Mouse (Mus musculus) MEL (cell line): ENCODE measurements at regions not wholly inside any gene's neighbourhood (a gene's known extent, or its start where the extent isn't known, plus 50 kb on each side); places are given as distances from the start of the nearest gene placed in this dataset.

Experiments
- DNase-seq: peaks from one replicate; pipeline ENCODE4 v3.0.0; 2011; ENCODE audit warnings: low read depth, low spot score
- H3K27ac ChIP-seq: 2 replicates; pipeline ENCODE4 v1.5.1; 2012; ENCODE audit warnings: low read depth, mild to moderate bottlenecking, control low read depth, low read length, moderate library complexity; ENCODE audit not compliant: control insufficient read depth
- H3K27me3 ChIP-seq, 2 experiments: fragments of 150-350 bp in 1 of 2; sonication (generic) in 1 of 2; 2 replicates each; pipeline ENCODE4 v1.6.1; 2012; ENCODE audit warnings: low read length in 2 of 2, mild to moderate bottlenecking in 2 of 2, improper control_type of control experiment in 1 of 2, moderate library complexity in 1 of 2; ENCODE audit not compliant: insufficient read depth in 2 of 2, control insufficient read depth in 1 of 2
- H3K36me3 ChIP-seq, 2 experiments: 2 replicates each; pipeline ENCODE4 v1.6.1; 2012 to 2014; ENCODE audit warnings: low read length in 2 of 2, improper control_type of control experiment in 1 of 2, inconsistent platforms in 1 of 2, mild to moderate bottlenecking in 1 of 2; ENCODE audit not compliant: insufficient read depth in 2 of 2, control insufficient read depth in 1 of 2
- H3K4me1 ChIP-seq, 2 experiments: fragments of 150-350 bp in 1 of 2; sonication (generic) in 1 of 2; 2 replicates each; pipeline ENCODE4 v1.6.1; 2012; ENCODE audit warnings: low read length in 2 of 2, improper control_type of control experiment in 1 of 2, mild to moderate bottlenecking in 1 of 2; ENCODE audit not compliant: insufficient read depth in 2 of 2, control insufficient read depth in 1 of 2
- H3K4me3 ChIP-seq, 2 experiments: fragments of 150-350 bp in 1 of 2; sonication (generic) in 1 of 2; 2 replicates each; pipeline ENCODE4 v1.5.1; 2012; ENCODE audit warnings: low read depth in 2 of 2, low read length in 2 of 2, mild to moderate bottlenecking in 2 of 2, moderate library complexity in 2 of 2, control low read depth in 1 of 2, improper control_type of control experiment in 1 of 2; ENCODE audit not compliant: control insufficient read depth in 1 of 2, insufficient read depth in 1 of 2
- H3K79me2 ChIP-seq: 2 replicates; pipeline ENCODE4 v1.6.1; 2012; ENCODE audit warnings: mild to moderate bottlenecking, low read length, moderate library complexity; ENCODE audit not compliant: control insufficient read depth, poor library complexity, insufficient read depth
- H3K9ac ChIP-seq: 2 replicates; pipeline ENCODE4 v1.6.1; 2012; ENCODE audit warnings: low read depth, mild to moderate bottlenecking, control low read depth, low read length, moderate library complexity; ENCODE audit not compliant: control insufficient read depth, poor library complexity, severe bottlenecking
- H3K9me3 ChIP-seq: fragments of 150-350 bp; sonication (generic); replicated peaks from 2 replicates; pipeline ENCODE4 v1.6.1; 2012; ENCODE audit warnings: mild to moderate bottlenecking, low read length, improper control_type of control experiment, moderate library complexity; ENCODE audit not compliant: insufficient read depth
- CHD1 ChIP-seq: IDR thresholded peaks from 2 replicates; pipeline ENCODE4 v1.6.1; 2012; ENCODE audit warnings: low read depth, mild to moderate bottlenecking, inconsistent platforms, low read length, improper control_type of control experiment
- CHD2 ChIP-seq: IDR thresholded peaks from 2 replicates; pipeline ENCODE4 v1.6.1; 2011; ENCODE audit warnings: low read length, improper control_type of control experiment
- E2F4 ChIP-seq: IDR thresholded peaks from 2 replicates; pipeline ENCODE4 v1.6.1; 2011; ENCODE audit warnings: low read depth, low read length, improper control_type of control experiment, borderline replicate concordance
- EP300 ChIP-seq, 2 experiments: IDR thresholded peaks; 2 replicates each; pipeline ENCODE4 v1.6.1; 2011; ENCODE audit warnings: improper control_type of control experiment in 2 of 2, low read length in 2 of 2, low read depth in 1 of 2, mild to moderate bottlenecking in 1 of 2
- GABPA ChIP-seq: IDR thresholded peaks from 2 replicates; pipeline ENCODE4 v1.6.1; 2012; ENCODE audit warnings: low read depth, mild to moderate bottlenecking, inconsistent platforms, low read length, improper control_type of control experiment, moderate library complexity
- GATA1 ChIP-seq: IDR thresholded peaks from 2 replicates; pipeline ENCODE4 v1.6.1; 2011; ENCODE audit warnings: low read depth, low read length, improper control_type of control experiment
- HCFC1 ChIP-seq: IDR thresholded peaks from 2 replicates; pipeline ENCODE4 v1.6.1; 2012; ENCODE audit warnings: low read depth, mild to moderate bottlenecking, inconsistent platforms, low read length, improper control_type of control experiment, moderate library complexity
- JUND ChIP-seq: IDR thresholded peaks from 2 replicates; pipeline ENCODE4 v1.6.1; 2011; ENCODE audit warnings: low read depth, mild to moderate bottlenecking, improper control_type of control experiment, low read length
- KAT2A ChIP-seq: conservative IDR thresholded peaks from 2 replicates; pipeline ENCODE4 v1.6.1; 2012; ENCODE audit warnings: low read depth, low read length, improper control_type of control experiment, inconsistent platforms
- MAFK ChIP-seq: IDR thresholded peaks from 2 replicates; pipeline ENCODE4 v1.6.1; 2011; ENCODE audit warnings: low read depth, mild to moderate bottlenecking, low read length, improper control_type of control experiment, borderline replicate concordance
- MAZ ChIP-seq: IDR thresholded peaks from 2 replicates; pipeline ENCODE4 v1.6.1; 2012; ENCODE audit warnings: low read depth, mild to moderate bottlenecking, inconsistent platforms, low read length, improper control_type of control experiment
- MXI1 ChIP-seq: IDR thresholded peaks from 2 replicates; pipeline ENCODE4 v1.6.1; 2011; ENCODE audit warnings: mild to moderate bottlenecking, low read depth, low read length, improper control_type of control experiment
- MYB ChIP-seq: IDR thresholded peaks from 2 replicates; pipeline ENCODE4 v1.6.1; 2011; ENCODE audit warnings: mild to moderate bottlenecking, low read depth, low read length, improper control_type of control experiment
- NELFE ChIP-seq: IDR thresholded peaks from 2 replicates; pipeline ENCODE4 v1.6.1; 2011; ENCODE audit warnings: low read depth, low read length, improper control_type of control experiment
- POLR2AphosphoS2 ChIP-seq: IDR thresholded peaks from 2 replicates; pipeline ENCODE4 v1.6.1; 2011; ENCODE audit warnings: low read length, improper control_type of control experiment
- SIN3A ChIP-seq: IDR thresholded peaks from 2 replicates; pipeline ENCODE4 v1.6.1; 2012; ENCODE audit warnings: low read length, improper control_type of control experiment, inconsistent platforms
- TCF12 ChIP-seq: IDR thresholded peaks from 2 replicates; pipeline ENCODE4 v1.6.1; 2014; ENCODE audit warnings: low read depth, mild to moderate bottlenecking, inconsistent platforms, low read length, improper control_type of control experiment, moderate library complexity
- UBTF ChIP-seq: IDR thresholded peaks from 2 replicates; pipeline ENCODE4 v1.6.1; 2012; ENCODE audit warnings: low read depth, mild to moderate bottlenecking, inconsistent platforms, low read length, improper control_type of control experiment, moderate library complexity, borderline replicate concordance; ENCODE audit not compliant: insufficient read depth
- USF1 ChIP-seq: IDR thresholded peaks from 2 replicates; pipeline ENCODE4 v1.6.1; 2014; ENCODE audit warnings: low read depth, mild to moderate bottlenecking, inconsistent platforms, low read length, improper control_type of control experiment, moderate library complexity
- ZC3H11A ChIP-seq: IDR thresholded peaks from 2 replicates; pipeline ENCODE4 v1.6.1; 2012; ENCODE audit warnings: low read depth, mild to moderate bottlenecking, inconsistent platforms, low read length, improper control_type of control experiment
- ZKSCAN1 ChIP-seq: IDR thresholded peaks from 2 replicates; pipeline ENCODE4 v1.6.1; 2012; ENCODE audit warnings: low read depth, mild to moderate bottlenecking, inconsistent platforms, low read length, improper control_type of control experiment, moderate library complexity

DNA sequence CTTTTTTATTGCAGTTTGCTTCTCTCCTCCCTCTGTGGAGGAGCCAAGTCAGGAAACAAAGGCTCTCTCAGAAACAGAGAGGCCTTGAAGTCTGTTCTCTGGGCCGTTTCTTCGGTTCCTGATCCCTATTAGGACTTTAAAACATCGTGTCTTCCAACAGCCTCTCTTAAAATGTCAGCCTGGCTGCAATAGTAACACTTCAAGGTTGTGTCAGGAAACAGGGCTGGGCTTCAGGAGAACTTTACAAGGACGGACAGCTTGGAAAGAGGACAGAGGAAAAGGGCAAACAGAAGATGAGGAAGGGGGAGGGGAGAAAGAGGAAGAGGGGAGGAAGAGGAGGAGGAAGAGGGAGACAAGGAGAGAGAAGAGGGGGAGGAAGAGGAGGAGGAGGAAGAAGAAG is 191.7 kb upstream of the Rreb1 start:
- Histone ChIP-seq H3K27ac (no peak overlapping the region), H3K79me2 (no peaks in the 10 kb centered on the region), H3K27me3 (peaks cover 11 to 20% of the 10 kb centered on the region in 2 experiments), H3K9ac (no peak overlapping the region), H3K36me3 (no peaks in the 10 kb centered on the region), H3K4me1 (no peaks in the 10 kb centered on the region), H3K9me3 (no peaks in the 10 kb centered on the region), H3K4me3 (no peak overlapping the region)
- no peak for TF ChIP-seq NELFE
- TF ChIP-seq E2F4 = no peak
- TF ChIP-seq ZKSCAN1 = no peak
- no peak for DNase-seq

DNA sequence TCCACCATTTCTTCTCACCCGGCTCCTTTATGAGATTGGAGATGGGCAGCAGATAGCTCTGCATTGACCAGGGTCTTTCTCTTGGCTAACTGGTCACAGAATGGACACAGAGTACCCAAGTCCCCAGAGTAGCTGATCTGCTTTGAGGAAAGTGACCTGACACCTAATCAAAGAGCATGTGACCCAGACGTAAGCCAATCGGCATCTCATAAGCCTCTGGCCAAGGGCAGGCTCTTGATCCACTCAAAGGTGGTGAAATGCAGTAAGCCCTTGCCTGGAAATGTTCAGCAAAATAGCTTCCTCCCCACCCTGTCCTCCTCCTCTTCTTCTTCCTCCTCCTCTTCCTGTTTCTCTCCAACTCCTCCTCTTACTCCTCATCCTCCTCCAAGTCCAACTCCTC is 190.3 kb upstream of the Rreb1 start:
- no peak overlapping the region for H3K4me3 ChIP-seq
- peaks cover 10 to 29% of the 10 kb centered on the region in 2 experiments for H3K27me3 ChIP-seq
- H3K27ac ChIP-seq = no peak overlapping the region
- H3K79me2 ChIP-seq = no peaks in the 10 kb centered on the region
- no peak for DNase-seq
- H3K4me1 ChIP-seq = no peaks in the 10 kb centered on the region
- H3K36me3 ChIP-seq = no peaks in the 10 kb centered on the region
- no peak overlapping the region for H3K9ac ChIP-seq
- no peak for TF ChIP-seq HCFC1
- no peak for TF ChIP-seq GATA1
- no peak for TF ChIP-seq KAT2A
- no peak for TF ChIP-seq MAZ
- no peak for TF ChIP-seq CHD1
- TF ChIP-seq EP300 (IDR thresholded peaks at IDR 0.05; ENCODE audit: low read depth in 1 of 2, low read length in 2 of 2) = no peak
- no peak for TF ChIP-seq TCF12
- no peak for TF ChIP-seq JUND
- TF ChIP-seq POLR2AphosphoS2 = no peak
- TF ChIP-seq USF1 = no peak
- TF ChIP-seq SIN3A = no peak
- TF ChIP-seq CHD2 = no peak
- no peaks in the 10 kb centered on the region for H3K9me3 ChIP-seq

DNA sequence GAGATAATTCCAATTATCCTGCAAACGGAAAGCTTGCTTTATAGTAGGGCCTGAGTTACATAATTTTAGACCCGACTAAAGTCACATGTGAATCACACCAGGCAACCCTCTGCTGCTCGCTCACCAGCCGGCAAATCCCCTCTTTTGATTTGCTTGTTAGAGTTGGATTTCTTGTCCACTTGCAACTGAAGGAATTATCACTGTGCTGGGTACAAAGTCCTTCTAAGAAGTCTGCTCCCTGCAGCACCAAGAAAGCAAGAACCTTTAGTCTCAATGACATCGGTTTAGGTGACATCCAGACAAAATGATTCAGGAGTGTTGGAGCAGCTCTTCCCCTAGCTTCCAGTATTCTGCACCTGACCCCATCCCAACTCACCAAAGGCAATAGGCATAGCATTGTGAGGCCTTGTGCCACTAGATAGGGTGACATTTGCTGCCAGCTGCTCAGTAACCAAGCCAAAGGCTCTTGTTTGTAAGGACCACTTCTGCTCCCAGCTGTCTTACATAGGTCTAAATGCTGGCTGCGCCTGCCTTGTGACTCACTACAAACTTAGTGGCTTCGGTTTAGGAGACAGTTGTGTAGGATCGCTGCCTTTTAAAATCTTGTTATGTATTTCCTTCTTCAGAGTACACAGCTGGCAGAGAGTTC is 189.5 kb upstream of the Rreb1 start:
- no peak overlapping the region for H3K9ac ChIP-seq
- H3K27me3 ChIP-seq = peaks cover 10 to 29% of the 10 kb centered on the region in 2 experiments
- no peak overlapping the region for H3K4me3 ChIP-seq
- TF ChIP-seq JUND (no peak), NELFE (no peak), UBTF (no peak), MXI1 (no peak), ZC3H11A (no peak), GABPA (no peak), CHD1 (no peak), MAFK (no peak), MYB (no peak), HCFC1 (no peak), USF1 (no peak)
- TF ChIP-seq, all 39 proteins: peak for 0
- H3K9me3 ChIP-seq = no peaks in the 10 kb centered on the region
- H3K36me3 ChIP-seq = no peaks in the 10 kb centered on the region
- no peaks in the 10 kb centered on the region for H3K79me2 ChIP-seq
- no peak overlapping the region for H3K27ac ChIP-seq
- no peaks in the 10 kb centered on the region for H3K4me1 ChIP-seq
- DNase-seq = no peak
